Mouse (Mus musculus) effector memory CD4-positive, alpha-beta T cell, adult 7 months (primary cell): Measurements from ENCODE around the gene Aph1a. TPM values are rescaled to one million over a fixed set of nuclear protein-coding genes. Genes with fewer than 3 reads are reported as not detected.

Experiments
- polyA plus RNA-seq: library from polyadenylated mRNA; unstranded; fragments of 100-300 nt; shearing (Covaris generic); gene quantifications from one replicate; pipeline ENCODE4 v1.2.1, GENCODE M21; 2017

Gene Aph1a
- polyA plus RNA-seq: 34.3 TPM

DNA sequence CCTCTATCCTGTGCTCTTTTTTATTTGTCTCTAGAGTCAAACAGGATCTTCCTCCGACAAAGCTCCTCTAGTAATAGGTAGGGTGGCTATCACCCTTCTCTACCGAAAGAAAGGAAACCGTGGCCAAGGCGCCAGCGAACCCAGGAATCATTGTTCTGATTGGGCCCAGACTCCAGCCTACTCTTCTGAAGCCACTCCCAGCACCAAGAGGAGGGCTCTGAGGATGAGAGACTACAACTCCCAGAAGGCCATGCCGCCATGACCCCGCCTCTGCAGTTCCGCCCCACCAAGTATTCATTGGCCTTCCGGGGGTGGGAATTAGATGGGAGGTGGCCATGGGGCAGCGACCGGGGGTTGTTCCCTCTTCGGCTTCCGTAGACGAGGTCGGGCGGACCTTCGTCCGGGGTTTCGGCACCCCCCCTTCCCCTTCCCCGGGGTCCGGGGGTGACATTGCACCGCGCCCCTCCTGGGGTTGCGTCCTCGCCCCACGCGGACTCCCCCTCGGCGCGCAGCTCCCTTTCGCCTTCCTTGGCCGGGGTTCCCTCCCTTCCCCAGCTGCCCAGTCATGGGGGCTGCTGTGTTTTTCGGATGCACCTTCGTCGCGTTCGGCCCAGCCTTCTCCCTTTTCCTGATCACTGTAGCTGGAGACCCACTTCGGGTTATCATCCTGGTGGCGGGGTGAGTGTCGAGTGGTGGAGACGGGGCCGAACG is at the start of gene Aph1a:
Aph1a (plus strand) TSS at position 364 of the 711 bp plus-strand sequence.

DNA sequence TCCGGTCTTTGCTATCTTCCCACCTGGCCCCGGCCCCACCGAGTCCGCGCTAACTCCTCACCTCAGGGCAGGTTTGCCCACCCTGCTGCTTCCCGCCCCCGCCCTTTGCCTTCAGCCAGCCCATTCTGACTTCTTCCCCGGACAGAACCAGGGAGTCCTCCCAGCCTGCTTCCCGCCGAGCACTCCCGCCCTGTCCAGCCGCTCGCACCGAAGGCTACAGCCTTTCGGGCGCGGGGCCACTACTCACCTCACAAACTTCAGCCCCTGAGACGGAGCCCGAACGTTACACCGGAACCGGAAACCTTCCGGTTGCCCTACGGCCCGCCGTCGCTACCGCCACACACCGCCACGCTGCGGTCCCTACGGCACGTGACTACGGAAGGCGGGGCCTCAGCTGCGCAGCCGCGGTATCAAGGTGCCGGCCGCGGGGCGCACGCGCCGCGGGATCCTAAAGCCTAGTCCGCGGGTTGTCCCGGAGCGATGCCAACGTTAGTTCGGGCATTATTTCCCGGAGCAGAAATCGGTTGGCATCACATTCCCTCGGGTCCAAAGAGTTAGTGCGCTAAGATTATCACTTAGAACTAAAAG is 38.2 kb upstream of the Aph1a start, which contains the start of gene Prpf3:
Prpf3 (minus strand) TSS at position 384 of the 588 bp plus-strand sequence.

DNA sequence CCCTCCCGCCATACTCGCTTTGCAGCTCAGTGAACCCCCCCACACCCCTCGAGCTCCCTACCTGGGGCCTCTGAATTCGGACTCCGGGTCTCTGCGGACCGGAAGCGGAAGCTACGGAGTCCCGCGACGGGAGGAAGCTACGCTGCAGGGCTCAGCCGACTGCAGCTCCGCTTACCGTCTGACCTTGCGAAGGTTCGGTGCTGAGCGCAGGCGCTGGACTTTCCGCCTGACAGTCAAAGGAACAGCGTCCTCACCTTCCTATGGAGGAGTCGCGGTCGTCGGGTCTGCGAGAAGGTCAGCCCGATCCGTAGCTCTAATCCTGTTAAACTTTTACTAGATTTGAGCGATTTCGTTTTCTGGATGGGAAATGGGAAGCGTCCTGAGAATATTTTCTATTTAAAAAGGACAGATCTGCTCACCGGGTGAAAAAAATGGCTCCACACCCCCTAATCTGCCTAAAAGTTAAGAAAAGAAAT is 22.3 kb upstream of the Aph1a start, which contains the start of gene Mrps21:
Mrps21 (minus strand) TSS at position 128 of the 476 bp plus-strand sequence.

DNA sequence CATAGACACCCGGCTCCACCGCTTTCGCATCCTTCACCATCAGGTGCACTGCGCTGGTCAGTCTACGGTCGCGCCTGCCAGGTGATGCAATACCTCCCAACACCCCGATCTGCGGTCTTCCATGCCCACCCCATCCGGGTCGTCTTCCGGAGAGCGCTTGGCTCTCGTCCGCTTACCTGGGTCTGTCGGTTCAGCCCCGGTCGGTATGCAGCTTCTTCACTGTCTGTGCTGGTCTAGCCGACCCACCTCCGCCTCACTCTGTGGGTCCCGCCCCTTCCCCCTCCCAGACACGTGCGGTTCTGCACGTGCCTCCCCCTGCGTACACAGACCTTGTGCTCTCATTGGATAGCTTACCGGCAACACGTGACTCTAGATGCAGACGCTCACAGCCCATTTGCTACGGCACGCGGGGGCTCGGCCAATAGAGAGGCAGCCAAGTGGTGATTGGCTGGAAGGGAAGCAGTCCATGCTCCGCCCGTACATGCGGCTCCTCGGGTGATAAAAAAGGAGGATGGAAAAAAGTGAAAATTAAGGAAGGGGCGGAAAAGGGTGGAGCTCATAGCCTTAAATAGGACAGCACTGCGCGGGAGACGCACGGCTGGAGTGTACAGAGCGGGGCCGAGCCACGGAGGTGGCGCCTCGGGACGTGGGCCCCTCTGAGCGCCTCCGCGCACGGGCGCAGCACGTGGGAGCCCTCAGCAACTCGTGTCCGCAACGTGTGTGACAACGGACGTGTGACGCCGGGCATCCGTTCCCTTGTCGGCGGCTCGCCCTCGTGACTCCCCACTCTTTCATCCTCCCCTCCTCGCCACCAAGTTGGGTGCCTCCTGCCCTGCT is 11.6 kb upstream of the Aph1a start, which contains the start of gene Ciart:
Ciart (minus strand) TSS at position 273 of the 837 bp plus-strand sequence.

DNA sequence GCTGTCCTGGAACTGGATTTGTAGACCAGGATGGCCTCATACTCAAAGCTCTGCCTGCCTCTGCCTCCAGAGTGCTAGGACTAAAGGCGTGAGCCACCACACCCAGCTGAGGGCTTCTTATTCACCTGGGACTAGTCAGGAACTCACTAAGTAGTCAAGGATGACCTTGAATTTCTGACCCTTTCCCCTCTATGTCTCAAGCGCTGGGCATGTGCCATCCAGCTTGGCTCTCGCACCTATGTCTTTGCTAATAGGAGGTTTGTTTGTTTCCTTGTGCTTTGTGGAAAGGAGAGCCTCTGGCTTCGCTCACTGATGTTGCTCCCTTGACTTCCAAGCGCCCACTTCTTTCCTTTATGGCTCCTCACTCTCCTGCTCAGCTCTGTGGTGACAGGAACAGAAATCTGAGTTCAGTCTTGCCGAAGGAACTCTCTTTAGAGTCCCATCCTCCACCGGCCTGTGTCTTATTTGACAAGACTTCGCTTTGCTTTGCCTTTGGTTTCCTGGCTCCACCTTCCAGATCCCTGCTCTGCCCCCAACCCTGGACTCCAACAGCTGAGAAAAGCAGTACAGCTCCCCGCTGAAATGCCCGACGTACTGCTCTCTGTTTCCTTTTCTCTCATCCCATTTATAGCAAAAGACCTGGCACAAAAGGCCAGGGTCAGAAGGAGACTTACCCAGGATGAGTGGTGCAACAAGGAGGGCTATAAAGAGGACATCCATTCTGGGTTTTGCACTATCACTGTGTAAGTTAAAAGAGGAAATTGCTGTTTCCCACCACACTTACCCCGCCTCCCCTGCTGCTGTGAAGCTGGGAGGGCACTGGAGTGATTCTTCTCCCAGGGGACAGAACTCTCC is 2.3 kb upstream of the Aph1a start, which contains the start of gene BC028528:
BC028528 (minus strand) TSS at position 795 of the 855 bp plus-strand sequence.

DNA sequence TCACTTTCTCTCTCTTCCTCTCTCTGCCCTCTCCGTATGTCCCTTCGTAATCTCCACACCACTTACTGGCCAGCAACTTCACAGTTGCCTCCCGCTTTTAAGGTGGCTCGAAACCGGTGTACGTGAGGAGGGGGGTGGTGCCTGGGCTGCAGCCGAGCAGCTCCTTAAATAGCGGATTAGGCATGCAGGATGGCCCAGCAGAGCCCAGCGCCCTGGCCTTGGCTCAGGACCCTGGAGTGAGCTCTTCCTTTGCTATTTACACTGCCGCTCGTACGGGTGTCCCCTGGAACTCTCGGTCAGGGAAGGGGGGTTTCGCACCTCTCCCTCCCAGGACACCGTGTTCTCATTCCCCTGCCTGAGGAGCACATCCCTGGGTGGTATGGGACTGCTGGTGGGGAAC is 10.8 kb downstream of the Aph1a start, which contains the start of gene Car14:
Car14 (minus strand) TSS at position 124 of the 400 bp plus-strand sequence.

DNA sequence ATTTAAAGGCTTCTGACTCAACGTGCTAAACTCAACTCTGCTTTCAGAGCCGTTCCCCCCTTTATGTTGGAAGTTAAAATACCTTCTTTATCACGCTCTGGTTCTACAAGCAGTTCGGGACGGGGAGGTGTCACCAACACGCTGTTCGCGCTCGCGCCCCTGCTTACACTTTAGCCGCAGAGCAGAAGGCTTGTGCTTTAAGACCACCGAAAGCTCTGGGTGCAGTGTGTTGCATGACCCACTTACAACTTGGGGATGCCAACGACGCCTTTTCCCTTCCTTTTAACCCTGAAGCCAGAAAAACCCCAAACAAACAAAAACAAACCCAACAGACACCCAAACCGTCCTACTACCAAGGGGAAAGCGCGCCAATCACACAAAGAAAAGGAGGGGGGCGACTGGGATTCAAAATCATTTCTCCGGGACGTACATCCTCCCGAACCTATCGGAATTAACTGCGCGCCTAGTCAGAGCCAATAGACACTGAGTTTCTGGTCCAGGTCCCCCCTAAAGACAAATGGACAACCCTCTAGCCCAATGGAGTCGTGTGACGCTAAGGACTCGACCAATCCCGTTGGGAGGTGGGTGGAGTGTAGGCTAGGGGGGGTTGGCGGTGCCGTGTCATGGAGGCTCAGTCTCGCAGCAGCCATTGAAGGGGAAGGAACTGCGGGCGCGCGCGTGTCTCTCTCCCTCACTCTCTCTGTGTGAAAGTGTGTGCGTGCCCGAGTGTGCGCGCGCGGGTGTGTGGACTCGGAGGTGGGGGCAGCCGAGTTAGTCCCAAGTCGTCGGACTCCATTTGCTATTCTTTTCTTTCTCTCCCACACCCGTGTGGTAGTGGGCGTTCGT is 35.1 kb downstream of the Aph1a start, which contains the start of gene Anp32e:
Anp32e (plus strand) TSS at position 589 of the 846 bp plus-strand sequence.

Other genes with a start within 250 kb of the Aph1a start
- gene Mcl1, start 235.2 kb upstream of the Aph1a start, polyA plus RNA-seq: 491 TPM
- gene Adamtsl4, start 206.1 kb upstream of the Aph1a start, polyA plus RNA-seq: 3.4 TPM
- gene Ecm1, start 154.4 kb upstream of the Aph1a start, polyA plus RNA-seq: 6.8 TPM
- 45.4 TPM for gene Tars2, start 133.8 kb upstream of the Aph1a start, polyA plus RNA-seq
- gene Rprd2, start 75.1 kb upstream of the Aph1a start, polyA plus RNA-seq: 43.6 TPM
- gene Prpf3, start 38.1 kb upstream of the Aph1a start, polyA plus RNA-seq: 40.3 TPM
- gene Mrps21, start 22.4 kb upstream of the Aph1a start, polyA plus RNA-seq: 120 TPM
- 11.1 TPM for gene Ciart, start 11.7 kb upstream of the Aph1a start, polyA plus RNA-seq
- not detected for gene BC028528, start 2.0 kb upstream of the Aph1a start, polyA plus RNA-seq
- gene Car14, start 10.7 kb downstream of the Aph1a start, polyA plus RNA-seq: not detected
- 199 TPM for gene Anp32e, start 35.3 kb downstream of the Aph1a start, polyA plus RNA-seq
- gene Plekho1, start 102.0 kb downstream of the Aph1a start, polyA plus RNA-seq: 4.8 TPM
- 19.4 TPM for gene Vps45, start 164.5 kb downstream of the Aph1a start, polyA plus RNA-seq
- gene Otud7b, start 210.6 kb downstream of the Aph1a start, polyA plus RNA-seq: 12.6 TPM